15 mouse cellular contexts compared by ENCODE assay signal in the genomic region with DNA sequence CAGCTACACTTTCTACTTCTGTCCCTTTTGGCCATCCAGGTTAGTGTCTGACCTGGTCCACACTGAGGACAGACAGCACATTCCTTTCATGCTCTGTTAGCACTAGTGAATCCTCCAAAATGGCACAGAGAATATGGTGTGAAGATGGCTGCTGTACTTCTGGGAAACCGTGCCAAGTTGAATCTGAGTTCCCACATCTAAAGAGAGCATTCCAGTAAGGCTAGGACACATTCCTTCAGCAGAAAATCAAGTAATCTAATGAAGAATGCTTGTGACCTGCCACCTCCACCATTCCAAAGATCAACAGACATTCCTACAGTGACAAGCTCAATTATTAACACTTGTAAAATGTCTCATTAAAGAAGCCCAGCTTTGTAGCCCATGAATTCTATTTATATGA.
"Had no signal": no experiment of that assay in that cellular context is flagged by ENCODE, and none has a peak within 500 bp of the region (broad histone marks: within the 10 kb centered on the region; RNA-seq: fewer than 3 reads in every experiment).

No protein-coding gene starts in this region.

- ATAC-seq: intestine, postnatal 0 days; liver, embryonic 12.5 days had no signal

- H3K27ac ChIP-seq: limb, embryonic 10.5 days; limb, embryonic 13.5 days; liver, embryonic 12.5 days; liver, embryonic 15.5 days; stomach, postnatal 0 days had no signal

- H3K9ac ChIP-seq: limb, embryonic 13.5 days; liver, embryonic 12.5 days; liver, embryonic 15.5 days had no signal

- H3K4me1 ChIP-seq: limb, embryonic 10.5 days; limb, embryonic 13.5 days; liver, embryonic 12.5 days; liver, embryonic 15.5 days had no signal

- H3K36me3 ChIP-seq: limb, embryonic 10.5 days; limb, embryonic 13.5 days; liver, embryonic 12.5 days; liver, embryonic 15.5 days had no signal

- H3K9me3 ChIP-seq: limb, embryonic 10.5 days; limb, embryonic 13.5 days; liver, embryonic 12.5 days; liver, embryonic 15.5 days had no signal

- H3K4me2 ChIP-seq: limb, embryonic 13.5 days; liver, embryonic 12.5 days; liver, embryonic 15.5 days; midbrain, embryonic 11.5 days had no signal

- H3K27me3 ChIP-seq: limb, embryonic 13.5 days; liver, embryonic 12.5 days; liver, embryonic 15.5 days had no signal

- DNase-seq: liver; lung, adult 2 months; lung, postnatal 14 days; lung, postnatal 4 days; midbrain, embryonic 14.5 days; thymus, adult 2 months; thymus, postnatal 14 days; thymus, postnatal 4 days had no signal

- H3K4me3 ChIP-seq: limb, embryonic 10.5 days; limb, embryonic 13.5 days; liver, embryonic 12.5 days; liver, embryonic 15.5 days had no signal
